Mouse (Mus musculus) intestine, embryonic 16.5 days (tissue): ENCODE data around the gene Hoxd10. TPM values are rescaled to one million over a fixed set of nuclear protein-coding genes. Genes with fewer than 3 reads are reported as not detected.

Experiments used
- ATAC-seq: fragments of 200-750 bp; cut with Nextera tagmentation; 2 replicates; pipeline ENCODE4 v1.8.0; 2017; ENCODE audit warnings: moderate TSS enrichment, moderate library complexity
- H3K27ac ChIP-seq: fragments of 300-500 bp; sonication (generic); 2 replicates; pipeline ENCODE4 v1.5.1; 2014; ENCODE audit warnings: mild to moderate bottlenecking, low read length
- H3K27me3 ChIP-seq: fragments of 300-500 bp; sonication (generic); replicated peaks from 2 replicates; pipeline ENCODE4 v1.6.1; 2014; ENCODE audit warnings: low read length, control low read depth, mixed read lengths; ENCODE audit not compliant: control insufficient read depth, insufficient read depth
- H3K36me3 ChIP-seq: fragments of 300-500 bp; sonication (generic); 2 replicates; pipeline ENCODE4 v1.6.1; 2014; ENCODE audit warnings: low read length, control low read depth; ENCODE audit not compliant: control insufficient read depth, insufficient read depth
- H3K4me1 ChIP-seq: fragments of 300-500 bp; sonication (generic); 2 replicates; pipeline ENCODE4 v1.6.1; 2014; ENCODE audit warnings: low read length, control low read depth, mixed read lengths; ENCODE audit not compliant: control insufficient read depth, insufficient read depth
- H3K4me2 ChIP-seq: fragments of 300-500 bp; sonication (generic); 2 replicates; pipeline ENCODE4 v1.6.1; 2014; ENCODE audit warnings: low read depth, low read length, control low read depth
- H3K4me3 ChIP-seq: fragments of 300-500 bp; sonication (generic); 2 replicates; pipeline ENCODE4 v1.5.1; 2014; ENCODE audit warnings: mild to moderate bottlenecking, low read length
- H3K9ac ChIP-seq: fragments of 300-500 bp; sonication (generic); 2 replicates; pipeline ENCODE4 v1.6.1; 2014; ENCODE audit warnings: low read depth, low read length
- H3K9me3 ChIP-seq: fragments of 300-500 bp; sonication (generic); 2 replicates; pipeline ENCODE4 v1.6.1; 2016; ENCODE audit warnings: low read length, control low read depth; ENCODE audit not compliant: control insufficient read depth
- WGBS: fragments of 180-500 bp; shearing (Covaris S2); extraction: QIAGEN DNeasy Blood & Tissue Kit; methylation state at CpG from one replicate; pipeline ENCODE4 v1.1.7; 2014; 5-methylcytosine and 5-hydroxymethylcytosine counted together
- polyA plus RNA-seq: library from polyadenylated mRNA; unstranded; fragments of >200 nt; fragmentation: Nextera tagmentation; extraction: Ambion mirVana; gene quantifications from 2 replicates; pipeline ENCODE4 v1.2.1, GENCODE M21; 2015

Hoxd10 gene
- polyA plus RNA-seq, 1 experiment from 2014 or later: 4.4 TPM

DNA sequence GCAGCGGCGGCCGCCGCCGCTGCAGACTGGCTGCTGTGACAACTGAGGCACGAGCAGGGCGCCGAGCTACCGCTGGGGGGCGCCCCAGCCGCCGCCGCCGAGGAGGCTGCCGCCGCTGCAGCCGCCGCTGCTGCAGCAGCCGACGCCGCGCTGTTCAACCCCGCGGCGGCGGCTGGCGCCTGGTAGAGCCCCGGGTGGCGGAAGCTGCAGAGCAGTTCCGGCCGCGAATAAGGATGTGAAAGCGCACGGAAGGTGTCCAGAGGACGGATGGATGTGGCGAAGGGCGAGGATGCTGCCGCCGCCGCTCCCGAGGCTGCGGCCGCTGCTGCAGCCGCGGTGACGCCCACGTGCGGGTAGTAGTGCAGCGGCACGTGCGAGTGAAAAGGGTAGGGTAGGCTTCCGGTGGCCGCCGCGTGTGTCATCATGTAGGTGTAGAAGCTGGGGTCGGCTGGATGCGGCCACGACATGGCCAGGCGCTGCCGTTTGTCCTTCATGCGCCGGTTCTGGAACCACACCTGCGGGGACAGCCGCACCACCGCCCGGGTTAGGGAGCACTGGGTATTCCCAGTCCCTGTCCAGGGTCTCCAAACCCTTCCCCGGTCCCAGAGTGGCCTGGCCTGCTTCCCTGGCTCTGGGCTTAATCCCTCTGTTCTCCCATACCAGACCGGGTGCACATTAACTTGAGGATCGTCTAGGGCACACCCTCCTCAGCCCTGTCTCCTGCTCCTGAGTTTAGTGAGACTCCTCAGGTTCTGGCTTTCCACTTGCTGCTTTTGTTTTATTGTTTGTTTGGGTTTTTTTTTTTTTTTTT, 35.7 kb upstream of the Hoxd10 start:
- Histone ChIP-seq H3K4me2 (peak overlapping the region; percentile 61), H3K4me3 (peak overlapping the region; percentile 46)

DNA sequence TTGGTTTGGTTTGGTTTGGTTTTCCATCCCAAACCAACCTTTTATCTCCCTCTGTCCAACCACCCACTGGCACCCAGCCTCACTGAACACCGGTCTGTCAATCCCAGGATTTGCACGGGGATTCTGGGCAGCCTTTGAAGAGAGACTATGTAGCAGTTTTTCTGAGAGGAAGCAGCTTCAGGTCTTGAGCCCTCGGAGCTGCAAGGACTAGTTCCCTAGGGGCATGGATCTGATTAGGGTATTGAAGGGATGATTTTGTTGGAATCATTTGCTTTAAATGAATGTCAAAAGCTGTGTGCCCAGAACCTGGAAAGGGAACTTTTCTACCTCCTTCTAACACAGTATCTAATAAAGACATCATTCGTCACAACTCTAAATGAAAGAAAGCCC, 35.1 kb upstream of the Hoxd10 start:
- Histone ChIP-seq H3K9me3 (no peaks in the 10 kb centered on the region), H3K27ac (no peak overlapping the region), H3K36me3 (no peaks in the 10 kb centered on the region), H3K27me3 (peaks cover 63% of the 10 kb centered on the region), H3K4me1 (no peaks in the 10 kb centered on the region; the same call in 1 of the 2 replicates), H3K4me3 (no peak overlapping the region), H3K4me2 (no peak overlapping the region), H3K9ac (no peak overlapping the region)
- 3% methylated on average over 4 of the region's 4 CpGs for WGBS
- ATAC-seq: no peak

More for the DNA sequence above, 35.7 kb upstream of the Hoxd10 start:
- no peaks in the 10 kb centered on the region for H3K9me3 ChIP-seq
- no peaks in the 10 kb centered on the region; the same call in 1 of the 2 replicates for H3K4me1 ChIP-seq
- peaks cover 60% of the 10 kb centered on the region for H3K27me3 ChIP-seq
- H3K27ac ChIP-seq: no peak overlapping the region
- no peaks in the 10 kb centered on the region for H3K36me3 ChIP-seq
- H3K9ac ChIP-seq: peak overlapping the region; percentile 24; the same call in 1 of the 2 replicates
- 1% methylated on average over 45 of the region's 69 CpGs for WGBS
- 0 out of 2 replicates have a peak, but pooled peaks have one; percentile 34 for ATAC-seq

DNA sequence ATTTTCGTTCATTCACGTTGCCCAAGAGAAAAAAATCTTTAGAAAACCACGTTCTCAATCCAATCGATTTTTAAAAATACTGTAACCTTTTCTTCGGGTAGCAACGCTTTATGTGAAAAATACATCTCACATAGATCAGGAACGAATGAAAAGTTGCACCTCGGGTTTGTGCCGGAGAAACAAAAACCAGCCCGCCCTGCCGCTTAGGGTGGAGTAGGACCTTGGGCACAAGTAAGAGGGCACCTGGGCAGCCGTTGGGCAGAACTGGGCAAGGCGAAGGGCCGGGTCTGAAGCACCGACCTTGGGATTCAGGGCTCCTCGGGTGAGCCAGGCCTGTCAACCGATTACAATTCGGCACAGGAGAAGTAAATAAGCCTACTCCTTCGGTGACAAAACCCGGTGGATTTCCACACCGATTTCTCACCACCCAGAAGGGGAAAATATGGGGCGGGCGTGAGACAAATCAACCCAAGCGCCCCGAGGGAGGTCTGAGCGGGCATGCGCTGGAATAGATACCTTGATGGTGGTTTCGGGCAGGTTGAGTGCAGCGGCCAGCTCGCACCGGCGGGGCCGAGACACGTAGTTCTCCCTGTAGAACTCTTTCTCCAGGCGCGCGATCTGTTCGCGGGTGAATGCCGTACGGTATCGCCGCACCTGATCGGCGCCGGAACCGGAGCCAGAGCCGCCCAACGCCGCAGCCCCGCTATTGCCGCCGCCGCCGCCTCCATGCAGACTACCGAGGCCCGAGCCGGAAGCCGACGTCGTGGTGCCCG, 34.3 kb upstream of the Hoxd10 start:
- peaks cover 63% of the 10 kb centered on the region for H3K27me3 ChIP-seq
- no peak for ATAC-seq
- H3K9me3 ChIP-seq: no peaks in the 10 kb centered on the region
- H3K4me2 ChIP-seq: 0 out of 2 replicates have a peak overlapping the region, but pooled peaks have one; percentile 7
- H3K9ac ChIP-seq: no peak overlapping the region
- WGBS: 3% methylated on average over 62 of the region's 62 CpGs
- peak overlapping the region; percentile 13; the same call in 1 of the 2 replicates for H3K4me3 ChIP-seq
- no peaks in the 10 kb centered on the region; the same call in 1 of the 2 replicates for H3K4me1 ChIP-seq
- H3K27ac ChIP-seq: no peak overlapping the region
- H3K36me3 ChIP-seq: no peaks in the 10 kb centered on the region

DNA sequence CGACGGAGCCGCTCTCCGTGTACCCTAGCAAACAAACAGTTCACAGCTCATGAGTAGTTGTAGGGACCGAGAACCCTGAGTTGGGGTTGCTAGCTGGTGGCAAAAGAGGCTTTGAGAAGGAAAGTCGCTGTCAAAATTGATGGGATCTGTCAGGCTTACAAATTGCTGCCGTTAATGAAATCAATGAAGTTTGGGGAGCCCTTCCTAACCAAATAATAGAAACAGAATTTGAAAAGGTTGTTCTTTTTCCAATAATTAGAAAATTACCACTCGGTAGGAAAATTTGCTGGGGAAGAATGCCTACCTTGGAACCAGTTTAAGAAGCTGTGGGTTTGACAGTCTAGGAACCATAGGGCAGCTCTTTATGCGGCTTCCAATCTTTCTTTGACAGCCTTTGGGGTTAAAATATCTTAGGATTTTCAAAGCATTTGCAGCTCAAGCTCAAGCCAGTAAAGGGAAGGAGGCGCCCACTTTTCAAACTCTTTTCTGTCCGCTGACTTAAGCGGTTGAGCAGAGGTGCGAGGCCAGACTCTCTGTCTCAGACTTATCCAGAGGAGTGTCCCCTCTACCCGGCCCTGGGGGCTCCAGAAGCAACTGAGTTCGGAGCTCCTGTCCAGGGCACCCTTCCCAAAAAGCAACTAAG, 33.6 kb upstream of the Hoxd10 start:
- ATAC-seq: no peak
- Histone ChIP-seq H3K9me3 (no peaks in the 10 kb centered on the region), H3K27ac (no peak overlapping the region), H3K4me2 (0 out of 2 replicates have a peak overlapping the region, but pooled peaks have one; percentile 7), H3K27me3 (peaks cover 66% of the 10 kb centered on the region), H3K4me3 (peak overlapping the region; percentile 13; the same call in 1 of the 2 replicates), H3K36me3 (no peaks in the 10 kb centered on the region), H3K4me1 (no peaks in the 10 kb centered on the region; the same call in 1 of the 2 replicates), H3K9ac (no peak overlapping the region)
- WGBS: 2% methylated on average over 15 of the region's 15 CpGs

DNA sequence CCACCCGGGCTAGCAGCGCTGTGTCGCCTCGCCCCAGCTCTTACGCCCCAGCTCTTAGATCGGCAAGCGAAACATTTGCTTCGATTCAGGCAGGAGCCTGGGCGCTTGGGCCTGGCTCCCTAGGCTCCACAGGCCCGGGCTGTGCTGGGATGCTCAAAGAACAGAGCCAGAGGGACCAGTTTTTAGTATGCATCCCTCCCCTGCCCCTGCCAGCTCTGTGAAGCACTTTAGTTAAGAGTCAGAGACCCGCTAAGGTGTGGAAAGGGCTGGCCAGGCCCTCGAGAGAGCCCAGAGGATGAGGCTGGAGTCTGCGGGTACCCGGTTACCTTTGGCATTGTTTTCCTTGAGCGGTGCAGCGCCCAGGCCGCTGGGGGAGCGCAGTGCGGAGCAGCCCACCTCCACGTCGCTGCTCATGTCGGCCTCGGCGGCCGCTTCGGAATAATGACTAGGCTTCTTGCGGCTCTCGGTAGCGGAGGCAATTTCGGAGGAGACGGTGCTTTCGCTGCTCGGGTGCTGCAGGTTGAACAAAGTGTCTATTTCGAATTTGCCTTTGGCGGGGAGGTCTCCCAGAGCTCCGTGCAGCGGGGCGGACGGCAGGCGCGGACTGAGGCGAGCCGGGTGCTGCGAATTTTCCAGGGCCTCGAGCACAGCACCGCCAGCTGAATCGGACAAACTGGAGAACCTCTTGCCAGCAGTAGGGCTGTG, 32.9 kb upstream of the Hoxd10 start:
- H3K9ac ChIP-seq: no peak overlapping the region
- H3K4me3 ChIP-seq: no peak overlapping the region
- no peaks in the 10 kb centered on the region for H3K36me3 ChIP-seq
- H3K4me1 ChIP-seq: no peaks in the 10 kb centered on the region; the same call in 1 of the 2 replicates
- H3K27me3 ChIP-seq: peaks cover 70% of the 10 kb centered on the region
- no peak for ATAC-seq
- no peaks in the 10 kb centered on the region for H3K9me3 ChIP-seq
- 0 out of 2 replicates have a peak overlapping the region, but pooled peaks have one; percentile 3 for H3K4me2 ChIP-seq
- WGBS: 1% methylated on average over 47 of the region's 47 CpGs
- H3K27ac ChIP-seq: no peak overlapping the region

DNA sequence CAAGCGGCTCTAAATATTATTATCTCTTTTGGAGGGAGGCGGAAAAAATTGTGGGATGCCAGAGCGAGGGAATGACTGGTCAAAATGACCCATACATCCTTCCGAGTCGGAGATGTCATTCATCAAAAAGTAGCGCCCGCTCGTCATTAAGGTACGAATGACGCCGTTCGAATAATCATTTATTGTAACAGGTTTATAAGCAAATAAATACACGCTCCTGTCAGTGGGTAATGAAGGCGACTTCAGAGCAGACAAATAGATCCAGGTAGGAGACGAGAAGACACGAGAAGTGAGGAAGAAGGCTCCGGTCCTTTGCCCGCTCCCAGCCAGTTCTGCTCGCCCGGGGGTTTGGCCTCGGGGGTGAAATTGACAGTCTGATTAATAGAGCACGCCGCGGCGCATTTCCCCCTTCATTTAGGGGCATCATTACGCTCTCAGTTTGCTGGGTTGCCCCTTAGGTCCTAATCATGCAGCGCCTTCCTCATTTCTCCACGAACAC, 32.2 kb upstream of the Hoxd10 start, which contains the start of gene Evx2:
Gene Evx2, minus strand, starts transcription at position 51 of the 499 bp plus-strand sequence.
- Histone ChIP-seq H3K4me3 (no peak within 1 kb of the TSS), H3K27me3 (peaks cover 71% of the 10 kb centered on the region), H3K9me3 (no peaks in the 10 kb centered on the region), H3K4me1 (no peaks in the 10 kb centered on the region; the same call in 1 of the 2 replicates), H3K4me2 (0 out of 2 replicates have a peak within 1 kb of the TSS, but pooled peaks have one; percentile 3), H3K9ac (no peak within 1 kb of the TSS), H3K27ac (no peak within 1 kb of the TSS), H3K36me3 (no peaks in the 10 kb centered on the region)
- 2% methylated on average over 28 of the region's 28 CpGs for WGBS
- no peak for ATAC-seq

DNA sequence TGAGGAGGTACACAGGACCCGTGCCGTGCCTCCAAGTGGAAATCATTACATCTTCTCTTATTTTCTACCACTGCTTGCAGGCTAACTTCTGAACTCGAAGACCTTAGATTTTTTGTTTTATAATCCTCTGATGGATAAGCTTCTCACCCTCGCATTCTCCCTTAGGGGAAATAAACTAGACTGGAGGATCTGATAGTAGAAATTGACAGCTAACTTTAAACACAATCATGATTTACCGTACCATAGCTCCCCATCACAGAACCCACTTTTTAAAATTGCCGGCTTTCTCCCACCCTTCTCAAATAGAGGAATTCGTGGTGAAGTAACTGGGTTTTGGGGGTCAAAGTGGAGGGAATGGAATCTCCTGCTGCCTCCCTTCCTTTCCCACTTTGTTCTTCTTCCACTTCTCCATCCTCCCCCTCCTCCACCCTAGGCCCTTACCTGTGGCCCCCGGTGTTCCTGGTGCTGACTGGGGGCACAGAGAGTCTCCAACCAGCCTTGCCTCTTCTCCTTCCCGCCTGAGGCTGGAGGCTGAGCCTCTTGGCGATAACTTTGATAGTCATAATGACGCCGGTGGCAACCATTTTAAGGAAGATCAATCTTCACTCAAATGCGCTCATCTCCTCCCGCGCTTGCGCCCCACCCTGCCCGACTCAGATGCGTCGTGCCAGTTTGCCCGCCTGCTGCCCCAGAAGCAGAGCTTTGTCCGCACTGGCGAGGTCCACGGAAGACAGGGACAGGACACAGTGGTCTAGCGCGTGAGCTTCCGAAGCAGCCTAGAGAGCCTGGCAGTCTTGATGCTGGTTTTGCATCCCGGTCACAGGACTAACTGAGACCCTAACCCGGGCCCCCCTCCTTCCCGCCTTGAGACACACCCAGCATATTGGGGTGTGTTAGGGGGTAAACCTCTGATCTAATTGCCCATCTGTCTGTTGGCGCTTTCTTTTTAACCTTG, 31.0 kb upstream of the Hoxd10 start:
- WGBS: 2% methylated on average over 30 of the region's 30 CpGs
- H3K9me3 ChIP-seq: no peaks in the 10 kb centered on the region
- no peak overlapping the region for H3K4me2 ChIP-seq
- H3K4me1 ChIP-seq: no peaks in the 10 kb centered on the region; the same call in 1 of the 2 replicates
- H3K27me3 ChIP-seq: peaks cover 69% of the 10 kb centered on the region
- H3K4me3 ChIP-seq: no peak overlapping the region
- H3K36me3 ChIP-seq: no peaks in the 10 kb centered on the region
- ATAC-seq: no peak
- no peak overlapping the region for H3K9ac ChIP-seq
- no peak overlapping the region for H3K27ac ChIP-seq

DNA sequence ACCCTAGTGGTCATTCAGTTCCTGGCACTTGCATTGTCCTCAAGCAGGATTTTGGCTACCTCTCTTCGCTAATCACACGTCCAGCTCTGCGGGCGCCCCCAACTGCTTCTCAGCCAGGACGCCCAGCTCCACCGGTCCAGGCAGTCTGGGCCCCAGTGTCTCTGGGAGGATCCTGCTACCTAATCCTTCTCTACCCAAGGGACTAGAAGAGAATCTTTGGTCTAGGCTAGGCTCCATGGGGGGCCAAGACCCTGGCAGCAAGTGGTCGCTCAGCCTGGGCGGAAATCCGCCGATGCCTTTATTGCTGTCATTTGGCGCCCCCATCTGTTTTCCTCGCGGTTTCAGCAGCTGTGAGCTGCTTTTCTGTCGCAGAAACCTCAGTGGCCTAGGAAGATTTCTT, 30.0 kb upstream of the Hoxd10 start:
- H3K36me3 ChIP-seq: no peaks in the 10 kb centered on the region
- no peaks in the 10 kb centered on the region for H3K4me1 ChIP-seq
- no peak overlapping the region for H3K27ac ChIP-seq
- no peaks in the 10 kb centered on the region for H3K9me3 ChIP-seq
- no peak overlapping the region for H3K4me3 ChIP-seq
- 3% methylated on average over 14 of the region's 14 CpGs for WGBS
- H3K9ac ChIP-seq: no peak overlapping the region
- H3K27me3 ChIP-seq: peaks cover 69% of the 10 kb centered on the region
- H3K4me2 ChIP-seq: peak overlapping the region; percentile 17; the same call in 1 of the 2 replicates
- no peak for ATAC-seq
